Mouse (Mus musculus) midbrain, postnatal 0 days (tissue): ENCODE results near the gene Ccdc144b. TPM values are rescaled to one million over a fixed set of nuclear protein-coding genes. Genes with fewer than 3 reads are reported as not detected.

Experiments
- ATAC-seq: fragments of 200-750 bp; cut with Nextera tagmentation; 2 replicates; pipeline ENCODE4 v1.8.0; 2017; ENCODE audit warnings: moderate number of reproducible peaks, mild to moderate bottlenecking, moderate TSS enrichment, moderate library complexity; ENCODE audit not compliant: low FRiP score
- DNase-seq: peaks from one replicate; pipeline ENCODE4 v3.0.0-alpha.2; 2015; ENCODE audit warnings: low spot score
- H3K27ac ChIP-seq: fragments of 300-500 bp; sonication (generic); 2 replicates; pipeline ENCODE4 v1.5.1; 2014; ENCODE audit warnings: low read depth, mild to moderate bottlenecking, low read length, mixed read lengths
- H3K27me3 ChIP-seq: fragments of 300-500 bp; sonication (generic); 2 replicates; pipeline ENCODE4 v1.6.1; 2014; ENCODE audit warnings: low read length, control low read depth, mixed read lengths; ENCODE audit not compliant: insufficient read depth
- H3K36me3 ChIP-seq: fragments of 300-500 bp; sonication (generic); 2 replicates; pipeline ENCODE4 v1.6.1; 2014; ENCODE audit warnings: low read length, control low read depth, mixed read lengths; ENCODE audit not compliant: insufficient read depth
- H3K4me1 ChIP-seq: fragments of 300-500 bp; sonication (generic); 2 replicates; pipeline ENCODE4 v1.6.1; 2014; ENCODE audit warnings: mild to moderate bottlenecking, control low read depth, antibody characterized with exemption, low read length, mixed read lengths; ENCODE audit not compliant: insufficient read depth
- H3K4me2 ChIP-seq: fragments of 300-500 bp; sonication (generic); 2 replicates; pipeline ENCODE4 v1.6.1; 2014; ENCODE audit warnings: low read depth, mild to moderate bottlenecking, low read length, mixed read lengths; ENCODE audit not compliant: poor library complexity, severe bottlenecking
- H3K4me3 ChIP-seq: fragments of 300-500 bp; sonication (generic); 2 replicates; pipeline ENCODE4 v1.5.1; 2014; ENCODE audit warnings: low read depth, mild to moderate bottlenecking, low read length, moderate library complexity
- H3K9ac ChIP-seq: fragments of 300-500 bp; sonication (generic); replicated peaks from 2 replicates; pipeline ENCODE4 v1.6.1; 2014; ENCODE audit warnings: mild to moderate bottlenecking, low read length, moderate library complexity, mixed read lengths; ENCODE audit not compliant: poor library complexity, severe bottlenecking
- H3K9me3 ChIP-seq: fragments of 300-500 bp; sonication (generic); 2 replicates; pipeline ENCODE4 v1.6.1; 2016; ENCODE audit warnings: low read length, control low read depth
- CTCF ChIP-seq: IDR thresholded peaks from 2 replicates; pipeline ENCODE4 v1.5.1; 2016; ENCODE audit warnings: antibody characterized with exemption, mild to moderate bottlenecking
- WGBS: fragments of 180-500 bp; shearing (Covaris S2); extraction: QIAGEN DNeasy Blood & Tissue Kit; methylation state at CpG from one replicate; pipeline ENCODE4 v1.1.7; 2014; 5-methylcytosine and 5-hydroxymethylcytosine counted together
- polyA plus RNA-seq: library from polyadenylated mRNA; unstranded; fragments of >200 nt; fragmentation: Nextera tagmentation; extraction: Ambion mirVana; gene quantifications from 2 replicates; pipeline ENCODE4 v1.2.1, GENCODE M21; 2015
- total RNA-seq: library from RNA; depleted of rRNA; stranded (reverse); fragments of >200 nt; gene quantifications from 2 replicates; pipeline ENCODE4 v1.2.3, GENCODE M21; 2014

The Ccdc144b gene
- total and polyA plus RNA-seq, 2 experiments from 2014 or later: 0.02 TPM; not detected in 1

- Histone ChIP-seq H3K4me2 (no peak overlapping the region), H3K9me3 (no peaks in the 10 kb centered on the region), H3K27ac (no peak overlapping the region), H3K4me1 (no peaks in the 10 kb centered on the region), H3K9ac (no peak overlapping the region), H3K4me3 (no peak overlapping the region), H3K27me3 (no peaks in the 10 kb centered on the region), H3K36me3 (peaks cover 14% of the 10 kb centered on the region; the same call in 1 of the 2 replicates)
- DNase-seq: no peak
- no peak for TF ChIP-seq CTCF
- ATAC-seq: no peak
- 93% methylated on average over 4 of the region's 4 CpGs for WGBS
These were observed 82.9 kb downstream of the Ccdc144b start for GRCm38 (mm10) chr3:35970441-35970840.

GRCm38 (mm10) chr3:35967366-35967921, 85.9 kb downstream of the Ccdc144b start:
- H3K36me3 ChIP-seq: peaks cover 23% of the 10 kb centered on the region
- H3K9me3 ChIP-seq: no peaks in the 10 kb centered on the region
- H3K4me3 ChIP-seq: no peak overlapping the region
- ATAC-seq (no peak), DNase-seq (no peak)
- no peaks in the 10 kb centered on the region for H3K27me3 ChIP-seq
- H3K9ac ChIP-seq: no peak overlapping the region
- H3K27ac ChIP-seq: no peak overlapping the region
- no peak overlapping the region for H3K4me2 ChIP-seq
- no peak for TF ChIP-seq CTCF
- WGBS: 94% methylated on average over 8 of the region's 8 CpGs
- no peaks in the 10 kb centered on the region for H3K4me1 ChIP-seq

GRCm38 (mm10) chr3:35966493-35966892, 86.9 kb downstream of the Ccdc144b start:
- Histone ChIP-seq H3K9me3 (no peaks in the 10 kb centered on the region), H3K4me3 (no peak overlapping the region), H3K27me3 (no peaks in the 10 kb centered on the region), H3K9ac (no peak overlapping the region), H3K27ac (no peak overlapping the region), H3K36me3 (peaks cover 19% of the 10 kb centered on the region), H3K4me2 (no peak overlapping the region), H3K4me1 (no peaks in the 10 kb centered on the region)
- WGBS: 72% methylated on average over 2 of the region's 2 CpGs
- DNase-seq: no peak
- no peak for ATAC-seq
- no peak for TF ChIP-seq CTCF

GRCm38 (mm10) chr3:35964928-35965327, 88.4 kb downstream of the Ccdc144b start:
- no peaks in the 10 kb centered on the region for H3K9me3 ChIP-seq
- no peak overlapping the region for H3K4me3 ChIP-seq
- H3K27me3 ChIP-seq: no peaks in the 10 kb centered on the region
- no peak overlapping the region for H3K27ac ChIP-seq
- peaks cover 22% of the 10 kb centered on the region for H3K36me3 ChIP-seq
- 87% methylated on average over 4 of the region's 4 CpGs for WGBS
- no peak for TF ChIP-seq CTCF
- ATAC-seq (no peak), DNase-seq (no peak)
- no peak overlapping the region for H3K4me2 ChIP-seq
- no peak overlapping the region for H3K9ac ChIP-seq
- no peaks in the 10 kb centered on the region for H3K4me1 ChIP-seq

GRCm38 (mm10) chr3:35963921-35964320, 89.4 kb downstream of the Ccdc144b start:
- 94% methylated on average over 5 of the region's 5 CpGs for WGBS
- DNase-seq: no peak
- Histone ChIP-seq H3K27ac (no peak overlapping the region), H3K9ac (no peak overlapping the region), H3K9me3 (no peaks in the 10 kb centered on the region), H3K4me1 (no peaks in the 10 kb centered on the region), H3K27me3 (no peaks in the 10 kb centered on the region), H3K4me2 (no peak overlapping the region), H3K4me3 (no peak overlapping the region), H3K36me3 (peaks cover 29% of the 10 kb centered on the region)
- no peak for TF ChIP-seq CTCF
- ATAC-seq: no peak

GRCm38 (mm10) chr3:35963401-35963800, 89.9 kb downstream of the Ccdc144b start:
- H3K36me3 ChIP-seq: peaks cover 29% of the 10 kb centered on the region
- H3K4me3 ChIP-seq: no peak overlapping the region
- ATAC-seq: no peak

More at GRCm38 (mm10) chr3:35963401-35963800, 89.9 kb downstream of the Ccdc144b start:
- H3K27me3 ChIP-seq: no peaks in the 10 kb centered on the region
- no peak for TF ChIP-seq CTCF
- no peaks in the 10 kb centered on the region for H3K4me1 ChIP-seq
- no peak overlapping the region for H3K9ac ChIP-seq
- H3K27ac ChIP-seq: no peak overlapping the region
- 91% methylated on average over 4 of the region's 4 CpGs for WGBS
- no peak overlapping the region for H3K4me2 ChIP-seq
- DNase-seq: no peak
- no peaks in the 10 kb centered on the region for H3K9me3 ChIP-seq
